Mouse (Mus musculus) cortical plate, adult 2 months (tissue): ENCODE data around the gene Deaf1. TPM values are rescaled to one million over a fixed set of nuclear protein-coding genes. Genes with fewer than 3 reads are reported as not detected.

Source experiments
- H3K27ac ChIP-seq: fragments of 200-500 bp; 2 replicates; pipeline ENCODE4 v1.5.1; 2012; ENCODE audit warnings: low read length, control low read depth, inconsistent platforms; ENCODE audit not compliant: insufficient read depth
- H3K4me1 ChIP-seq: fragments of 200-500 bp; 2 replicates; pipeline ENCODE4 v1.6.1; 2011; ENCODE audit warnings: low read length; ENCODE audit not compliant: control insufficient read depth, insufficient read depth
- H3K4me3 ChIP-seq: fragments of 200-500 bp; 2 replicates; pipeline ENCODE4 v1.5.1; 2011; ENCODE audit warnings: mild to moderate bottlenecking, low read length, control low read depth; ENCODE audit not compliant: insufficient read depth
- CTCF ChIP-seq: fragments of 200-500 bp; IDR thresholded peaks from 2 replicates; pipeline ENCODE4 v1.5.1; 2011; ENCODE audit warnings: mild to moderate bottlenecking, control low read depth, low read length; ENCODE audit not compliant: insufficient read depth; ENCODE audit errors: extremely low read depth
- POLR2A ChIP-seq: fragments of 200-500 bp; IDR thresholded peaks from 2 replicates; pipeline ENCODE4 v1.6.1; 2011; ENCODE audit warnings: mild to moderate bottlenecking, low read length, control low read depth; ENCODE audit not compliant: insufficient read depth; ENCODE audit errors: extremely low read depth
- polyA plus RNA-seq: library from polyadenylated mRNA; depleted of rRNA; stranded (reverse); fragments of >200 nt; gene quantifications from 2 replicates; pipeline ENCODE4 v1.2.3, GENCODE M21; 2012

The Deaf1 gene
- polyA plus RNA-seq, 1 experiment, result 31.8 TPM

DNA sequence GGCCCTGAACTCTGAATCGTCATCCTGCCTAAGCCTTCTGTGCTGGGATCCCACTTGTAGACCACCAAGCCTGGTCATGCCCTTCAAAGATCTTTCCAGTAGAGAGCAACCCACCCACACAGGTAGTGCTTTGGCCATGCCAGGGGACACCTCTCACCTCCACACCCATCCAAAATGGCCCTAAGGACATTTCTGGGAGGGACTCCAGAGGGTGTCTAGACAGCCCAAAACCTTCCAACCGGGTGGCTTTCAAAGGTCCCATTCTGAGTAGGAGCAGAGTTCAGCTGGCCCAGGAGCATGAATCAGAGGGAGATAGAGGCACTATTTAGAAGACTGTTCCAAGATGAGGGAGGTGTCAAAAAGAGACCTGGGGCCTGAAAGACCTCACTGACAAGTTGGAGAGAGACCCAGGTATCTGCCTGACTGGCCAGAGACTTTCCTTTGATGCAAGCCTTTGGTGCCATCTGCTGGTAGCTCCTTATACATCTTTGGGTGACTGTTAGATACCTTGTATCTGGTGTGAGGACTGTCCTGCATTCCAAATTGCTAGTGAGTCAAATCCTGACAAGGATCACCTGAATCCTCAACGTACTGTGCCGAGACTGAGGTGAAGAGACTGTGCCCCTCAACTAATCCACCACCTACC lies 35.7 kb upstream of the Deaf1 start:
- Histone ChIP-seq H3K27ac (no peak overlapping the region), H3K4me3 (no peak overlapping the region), H3K4me1 (no peaks in the 10 kb centered on the region)
- TF ChIP-seq POLR2A (no peak), CTCF (peak; percentile 89)

DNA sequence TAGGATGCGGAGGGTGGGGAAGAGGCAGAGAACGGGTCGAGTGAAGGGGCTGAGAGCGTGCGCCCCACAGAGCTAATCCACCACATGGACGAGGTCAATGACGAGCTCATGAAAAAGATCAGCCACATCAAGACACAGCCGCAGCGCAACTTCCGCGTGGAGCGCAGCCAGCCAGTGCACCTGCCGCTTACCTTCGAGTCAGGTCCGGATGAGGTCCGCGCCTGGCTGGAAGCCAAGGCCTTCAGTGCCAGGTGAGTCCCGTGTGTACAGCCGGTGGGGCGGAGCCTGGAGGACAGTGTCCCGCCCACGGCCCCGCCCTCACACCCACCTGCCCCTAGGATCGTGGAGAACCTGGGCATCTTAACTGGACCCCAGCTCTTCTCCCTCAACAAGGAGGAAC lies 34.0 kb upstream of the Deaf1 start:
- TF ChIP-seq CTCF (no peak), POLR2A (no peak)
- Histone ChIP-seq H3K4me1 (no peaks in the 10 kb centered on the region), H3K4me3 (no peak overlapping the region), H3K27ac (no peak overlapping the region)

DNA sequence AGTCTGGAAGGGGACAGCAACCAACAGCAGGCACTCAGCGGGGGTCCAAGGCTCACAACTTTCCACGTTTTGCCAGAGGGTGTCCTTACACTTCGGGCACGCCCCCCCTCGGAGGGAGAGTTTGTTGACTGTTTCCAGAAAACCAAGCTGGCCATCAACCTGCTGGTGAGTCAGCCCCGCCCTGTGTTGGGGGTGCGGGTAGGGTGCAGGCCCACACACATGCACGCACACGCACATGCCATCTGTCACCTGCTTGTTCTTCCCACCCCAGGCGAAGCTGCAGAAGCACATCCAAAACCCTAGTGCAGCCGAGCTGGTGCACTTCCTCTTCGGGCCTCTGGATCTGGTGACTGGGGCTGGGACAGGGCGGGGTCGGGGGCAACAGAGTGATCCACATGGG lies 29.5 kb upstream of the Deaf1 start:
- no peak overlapping the region for H3K27ac ChIP-seq
- H3K4me3 ChIP-seq, result no peak overlapping the region
- peaks cover 6% of the 10 kb centered on the region for H3K4me1 ChIP-seq
- TF ChIP-seq POLR2A (no peak), CTCF (no peak)

DNA sequence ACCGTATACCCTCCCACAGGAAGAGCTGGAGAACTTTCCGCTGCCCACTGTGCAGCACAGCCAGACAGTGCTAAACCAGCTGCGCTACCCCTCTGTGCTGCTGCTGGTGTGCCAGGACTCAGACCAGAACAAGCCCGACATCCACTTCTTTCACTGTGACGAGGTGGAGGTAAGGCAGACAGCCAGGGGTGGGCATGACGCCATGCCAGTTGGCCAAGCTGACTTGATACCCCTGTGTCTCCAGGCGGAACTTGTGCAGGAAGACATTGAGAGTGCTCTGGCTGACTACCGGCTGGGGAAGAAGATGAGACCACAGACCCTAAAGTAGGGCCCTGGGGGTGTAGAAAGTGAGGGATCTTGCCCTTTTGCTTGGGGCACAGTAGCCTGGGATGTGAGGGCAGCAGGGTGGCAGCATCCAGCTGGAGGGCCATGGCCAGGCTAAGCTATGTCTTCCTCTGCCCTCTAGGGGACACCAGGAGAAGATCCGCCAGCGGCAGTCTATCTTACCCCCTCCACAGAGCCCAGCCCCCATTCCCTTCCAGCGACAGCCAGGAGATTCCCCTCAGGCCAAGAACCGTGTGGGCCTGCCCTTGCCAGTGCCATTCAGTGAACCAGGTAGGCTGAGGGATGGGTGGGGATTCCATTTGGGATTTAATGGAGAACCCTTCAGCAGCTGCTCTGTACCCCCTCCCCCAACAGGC lies 28.3 kb upstream of the Deaf1 start:
- Histone ChIP-seq H3K27ac (no peak overlapping the region), H3K4me1 (peaks cover 6% of the 10 kb centered on the region), H3K4me3 (no peak overlapping the region)
- TF ChIP-seq POLR2A, result no peak
- TF ChIP-seq CTCF, result peak; percentile 36

DNA sequence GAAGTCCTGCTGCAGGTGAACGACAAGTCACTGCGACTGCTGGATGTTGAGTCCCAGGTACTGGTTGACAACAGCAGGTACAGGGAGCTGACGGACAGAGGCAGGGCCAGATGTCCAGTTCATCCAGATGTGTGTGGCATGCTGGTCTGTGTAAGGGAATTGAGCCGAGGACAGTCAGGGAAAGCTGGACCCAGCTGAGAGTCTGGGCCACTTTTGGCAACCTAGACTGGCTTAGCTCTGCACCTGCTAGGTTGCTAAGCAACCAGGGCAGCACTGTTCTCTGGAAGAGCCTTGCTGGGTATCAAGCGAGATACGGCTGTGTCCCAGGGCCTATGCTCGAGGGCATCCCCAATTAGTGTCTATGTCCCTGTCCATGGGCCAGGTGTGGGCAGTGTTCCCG lies 27.6 kb upstream of the Deaf1 start:
- Histone ChIP-seq H3K4me3 (no peak overlapping the region), H3K27ac (no peak overlapping the region), H3K4me1 (peaks cover 6% of the 10 kb centered on the region)
- TF ChIP-seq POLR2A (no peak), CTCF (no peak)

DNA sequence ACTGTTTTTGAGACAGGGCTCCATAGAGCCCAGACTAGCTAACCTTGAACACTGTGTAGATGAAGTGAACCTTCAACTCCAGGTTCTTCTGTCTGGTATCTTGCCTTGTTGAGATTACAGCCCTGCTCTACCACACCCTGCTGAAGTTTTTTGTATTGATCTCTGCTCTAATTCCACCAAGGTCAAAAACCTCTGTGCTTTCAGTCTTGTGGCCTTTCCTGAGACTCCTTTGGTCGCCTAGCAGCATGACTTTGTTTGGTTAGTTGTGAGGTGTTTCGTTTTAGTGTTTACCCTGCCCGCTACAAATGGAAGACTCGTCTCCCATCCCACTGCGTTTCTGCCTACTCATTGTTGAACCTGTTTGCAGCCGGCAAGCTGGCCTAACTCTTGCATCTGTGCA lies 23.6 kb upstream of the Deaf1 start:
- peaks cover 6% of the 10 kb centered on the region for H3K4me1 ChIP-seq
- H3K27ac ChIP-seq, result no peak overlapping the region
- no peak overlapping the region for H3K4me3 ChIP-seq
- TF ChIP-seq CTCF, result no peak
- TF ChIP-seq POLR2A, result no peak

DNA sequence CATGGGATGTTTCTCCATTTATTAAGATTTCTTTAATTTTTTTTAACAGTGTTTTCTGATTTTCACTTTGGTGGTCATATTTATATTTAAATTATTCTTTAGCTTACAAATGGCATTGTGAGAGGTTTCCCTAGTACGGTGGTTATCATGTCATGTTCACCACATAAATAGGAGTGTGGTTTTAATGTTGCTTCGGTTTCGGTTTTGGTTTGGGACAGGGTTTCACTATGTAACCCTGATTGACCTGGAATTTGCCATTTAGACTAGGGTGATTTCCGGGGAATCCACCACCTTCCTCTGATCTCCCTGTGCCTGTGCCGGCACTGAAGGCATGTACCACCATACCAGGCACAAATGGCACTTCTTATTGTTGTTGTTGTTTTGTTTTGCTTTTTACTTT lies 17.3 kb upstream of the Deaf1 start:
- TF ChIP-seq POLR2A (no peak), CTCF (no peak)
- Histone ChIP-seq H3K4me1 (no peaks in the 10 kb centered on the region), H3K4me3 (no peak overlapping the region), H3K27ac (no peak overlapping the region)

DNA sequence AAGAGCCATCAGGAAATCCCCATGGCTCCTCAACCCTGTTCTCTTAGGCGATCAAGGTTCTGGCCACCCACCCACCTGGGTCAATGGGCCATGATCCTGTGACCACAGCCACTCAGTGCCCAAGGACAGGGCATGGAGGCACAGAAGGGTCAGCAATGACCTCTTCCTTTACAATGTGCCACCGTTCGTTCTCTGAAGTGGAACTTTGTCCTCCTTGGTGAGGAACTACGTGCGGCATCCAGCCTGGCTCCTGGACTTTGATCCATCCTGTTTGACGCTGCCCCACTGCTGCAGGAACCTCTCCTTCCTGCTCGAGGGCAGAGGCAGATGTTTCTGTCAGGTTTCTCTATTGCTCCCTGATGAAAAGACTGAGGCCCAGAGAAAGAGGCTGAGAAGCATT lies 16.2 kb upstream of the Deaf1 start:
- H3K4me1 ChIP-seq, result no peaks in the 10 kb centered on the region
- H3K27ac ChIP-seq, result no peak overlapping the region
- no peak overlapping the region for H3K4me3 ChIP-seq
- no peak for TF ChIP-seq CTCF
- TF ChIP-seq POLR2A, result no peak

DNA sequence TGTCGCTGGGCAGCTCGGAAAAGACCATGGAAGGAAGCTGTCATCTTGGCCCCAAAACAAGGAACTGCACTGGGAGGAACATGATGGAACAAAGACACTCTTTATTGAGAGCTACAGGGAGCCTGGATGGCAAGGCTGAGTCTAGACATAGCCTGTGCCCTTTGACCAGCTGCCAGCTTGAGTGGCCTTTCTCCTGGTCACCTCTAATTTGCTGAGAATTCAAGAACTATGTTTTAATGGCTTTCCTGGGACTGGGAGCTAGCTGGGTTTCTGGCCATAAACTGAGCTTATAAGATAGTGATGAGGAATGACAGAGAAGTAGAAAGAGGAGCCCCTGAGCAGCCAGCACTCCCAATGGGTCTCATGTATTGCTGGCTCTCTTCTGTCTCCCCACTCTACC lies 15.7 kb upstream of the Deaf1 start:
- TF ChIP-seq POLR2A (no peak), CTCF (no peak)
- H3K4me3 ChIP-seq, result no peak overlapping the region
- H3K27ac ChIP-seq, result no peak overlapping the region
- H3K4me1 ChIP-seq, result no peaks in the 10 kb centered on the region

DNA sequence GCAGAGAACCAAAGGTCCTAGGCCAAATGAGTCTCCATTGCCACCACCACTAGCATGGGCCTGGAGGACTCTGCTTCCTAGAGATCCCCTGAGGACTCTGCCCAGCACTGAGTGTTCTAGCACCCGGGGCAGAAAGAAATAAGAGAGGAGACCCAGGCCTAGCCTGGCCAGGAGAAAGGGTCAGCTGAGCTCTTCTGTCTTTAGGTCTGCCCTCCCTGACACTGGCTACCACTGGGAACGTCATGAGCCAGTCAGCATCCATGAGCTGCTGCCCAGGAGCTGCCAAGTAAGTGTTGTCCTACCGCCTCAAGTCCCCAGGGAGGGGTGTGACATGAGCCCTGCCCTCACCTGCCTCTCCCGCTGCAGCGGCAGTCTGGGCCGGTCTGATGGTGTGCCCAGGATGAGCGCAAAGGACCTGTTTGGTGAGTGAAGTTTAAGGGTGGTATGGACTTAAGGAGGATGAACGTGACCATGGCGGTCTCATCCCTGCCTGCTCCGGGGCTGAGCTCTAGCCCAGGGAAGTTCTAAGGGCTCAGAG lies 14.3 kb upstream of the Deaf1 start:
- Histone ChIP-seq H3K4me3 (no peak overlapping the region), H3K27ac (no peak overlapping the region), H3K4me1 (no peaks in the 10 kb centered on the region)
- TF ChIP-seq CTCF, result no peak
- no peak for TF ChIP-seq POLR2A
